Mouse (Mus musculus) midbrain, postnatal 0 days (tissue): Measurements from ENCODE around the gene Zfp462. TPM values are rescaled to one million over a fixed set of nuclear protein-coding genes. Genes with fewer than 3 reads are reported as not detected.

Experiments
- ATAC-seq: fragments of 200-750 bp; cut with Nextera tagmentation; 2 replicates; pipeline ENCODE4 v1.8.0; 2017; ENCODE audit warnings: moderate number of reproducible peaks, mild to moderate bottlenecking, moderate TSS enrichment, moderate library complexity; ENCODE audit not compliant: low FRiP score
- DNase-seq: peaks from one replicate; pipeline ENCODE4 v3.0.0-alpha.2; 2015; ENCODE audit warnings: low spot score
- H3K27ac ChIP-seq: fragments of 300-500 bp; sonication (generic); 2 replicates; pipeline ENCODE4 v1.5.1; 2014; ENCODE audit warnings: low read depth, mild to moderate bottlenecking, low read length, mixed read lengths
- H3K27me3 ChIP-seq: fragments of 300-500 bp; sonication (generic); 2 replicates; pipeline ENCODE4 v1.6.1; 2014; ENCODE audit warnings: low read length, control low read depth, mixed read lengths; ENCODE audit not compliant: insufficient read depth
- H3K36me3 ChIP-seq: fragments of 300-500 bp; sonication (generic); 2 replicates; pipeline ENCODE4 v1.6.1; 2014; ENCODE audit warnings: low read length, control low read depth, mixed read lengths; ENCODE audit not compliant: insufficient read depth
- H3K4me1 ChIP-seq: fragments of 300-500 bp; sonication (generic); 2 replicates; pipeline ENCODE4 v1.6.1; 2014; ENCODE audit warnings: mild to moderate bottlenecking, control low read depth, antibody characterized with exemption, low read length, mixed read lengths; ENCODE audit not compliant: insufficient read depth
- H3K4me2 ChIP-seq: fragments of 300-500 bp; sonication (generic); 2 replicates; pipeline ENCODE4 v1.6.1; 2014; ENCODE audit warnings: low read depth, mild to moderate bottlenecking, low read length, mixed read lengths; ENCODE audit not compliant: poor library complexity, severe bottlenecking
- H3K4me3 ChIP-seq: fragments of 300-500 bp; sonication (generic); 2 replicates; pipeline ENCODE4 v1.5.1; 2014; ENCODE audit warnings: low read depth, mild to moderate bottlenecking, low read length, moderate library complexity
- H3K9ac ChIP-seq: fragments of 300-500 bp; sonication (generic); replicated peaks from 2 replicates; pipeline ENCODE4 v1.6.1; 2014; ENCODE audit warnings: mild to moderate bottlenecking, low read length, moderate library complexity, mixed read lengths; ENCODE audit not compliant: poor library complexity, severe bottlenecking
- H3K9me3 ChIP-seq: fragments of 300-500 bp; sonication (generic); 2 replicates; pipeline ENCODE4 v1.6.1; 2016; ENCODE audit warnings: low read length, control low read depth
- CTCF ChIP-seq: IDR thresholded peaks from 2 replicates; pipeline ENCODE4 v1.5.1; 2016; ENCODE audit warnings: antibody characterized with exemption, mild to moderate bottlenecking
- WGBS: fragments of 180-500 bp; shearing (Covaris S2); extraction: QIAGEN DNeasy Blood & Tissue Kit; methylation state at CpG from one replicate; pipeline ENCODE4 v1.1.7; 2014; 5-methylcytosine and 5-hydroxymethylcytosine counted together
- polyA plus RNA-seq: library from polyadenylated mRNA; unstranded; fragments of >200 nt; fragmentation: Nextera tagmentation; extraction: Ambion mirVana; gene quantifications from 2 replicates; pipeline ENCODE4 v1.2.1, GENCODE M21; 2015
- total RNA-seq: library from RNA; depleted of rRNA; stranded (reverse); fragments of >200 nt; gene quantifications from 2 replicates; pipeline ENCODE4 v1.2.3, GENCODE M21; 2014

Zfp462 gene
- total and polyA plus RNA-seq, 2 experiments from 2014 or later, result 9.1 to 51.5 TPM

DNA sequence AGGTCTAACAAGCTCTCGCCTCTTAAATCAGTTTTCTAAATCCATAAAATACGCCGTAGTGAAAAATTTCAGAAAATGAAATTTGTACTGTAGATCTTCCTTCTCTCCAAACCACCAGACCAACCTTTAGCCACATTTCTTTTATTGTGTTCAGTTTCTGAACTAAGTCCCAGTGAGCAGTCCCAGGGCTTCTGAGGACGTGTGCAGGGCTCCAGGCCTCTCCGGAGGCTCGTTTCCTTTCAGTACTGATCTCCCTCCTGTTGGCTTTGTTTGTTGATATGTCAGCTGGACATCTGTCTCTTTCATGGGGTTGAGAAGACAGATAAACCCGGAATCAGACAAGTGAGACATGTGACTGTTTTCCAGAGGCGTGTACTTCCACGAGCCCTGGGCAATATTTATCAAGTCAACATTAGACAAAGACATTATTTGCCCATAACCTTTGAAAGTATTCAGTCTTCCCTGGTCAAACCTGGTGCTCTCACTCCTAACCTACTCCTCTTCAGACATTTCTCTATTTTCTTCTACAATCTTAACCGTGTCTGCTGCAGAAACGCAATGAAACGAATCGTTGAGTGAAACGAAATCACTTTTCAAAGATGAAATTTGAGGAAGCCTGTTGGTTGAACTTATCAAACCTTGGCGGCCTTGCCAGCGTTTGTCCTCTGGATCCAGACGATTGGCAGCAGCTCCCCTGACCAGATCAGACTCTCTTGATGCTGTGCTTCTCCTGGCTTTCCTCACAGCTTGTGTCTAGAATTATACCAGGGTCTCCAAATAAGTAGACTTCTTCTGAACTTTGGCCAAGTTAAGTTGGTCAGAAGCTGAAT is 121.7 kb downstream of the Zfp462 start:
- H3K36me3 ChIP-seq, result peaks cover 10% of the 10 kb centered on the region

GRCm38 (mm10) chr4:55071535-55071934 is 126.7 kb downstream of the Zfp462 start:
- no peak overlapping the region for H3K9ac ChIP-seq
- H3K36me3 ChIP-seq, result peaks cover 33% of the 10 kb centered on the region
- no peak overlapping the region for H3K4me3 ChIP-seq
- 65% methylated on average over 5 of the region's 5 CpGs for WGBS
- no peak for TF ChIP-seq CTCF
- no peaks in the 10 kb centered on the region for H3K9me3 ChIP-seq
- H3K27ac ChIP-seq, result no peak overlapping the region
- ATAC-seq (no peak), DNase-seq (no peak)
- no peaks in the 10 kb centered on the region for H3K4me1 ChIP-seq
- no peak overlapping the region for H3K4me2 ChIP-seq
- H3K27me3 ChIP-seq, result no peaks in the 10 kb centered on the region

More for the DNA sequence above, 121.7 kb downstream of the Zfp462 start:
- H3K27ac ChIP-seq, result no peak overlapping the region
- no peaks in the 10 kb centered on the region for H3K27me3 ChIP-seq
- ATAC-seq (no peak), DNase-seq (no peak)
- H3K9me3 ChIP-seq, result no peaks in the 10 kb centered on the region
- WGBS, result 71% methylated on average over 17 of the region's 17 CpGs
- no peak overlapping the region for H3K4me2 ChIP-seq
- no peaks in the 10 kb centered on the region for H3K4me1 ChIP-seq
- TF ChIP-seq CTCF, result no peak
- H3K9ac ChIP-seq, result no peak overlapping the region
- H3K4me3 ChIP-seq, result no peak overlapping the region

- Histone ChIP-seq H3K9ac (no peak overlapping the region), H3K27me3 (no peaks in the 10 kb centered on the region), H3K4me1 (peaks cover 10% of the 10 kb centered on the region; the same call in 1 of the 2 replicates), H3K9me3 (no peaks in the 10 kb centered on the region), H3K4me2 (no peak overlapping the region), H3K4me3 (no peak overlapping the region), H3K27ac (peak overlapping the region; percentile 38), H3K36me3 (peaks cover 39% of the 10 kb centered on the region)
- TF ChIP-seq CTCF, result peak; percentile 51
- 16% methylated on average over 11 of the region's 11 CpGs for WGBS
- DNase-seq (peak; percentile 80), ATAC-seq (peak; percentile 49; the same call in 1 of the 2 replicates)
Observed at GRCm38 (mm10) chr4:55077133-55077889, 132.5 kb downstream of the Zfp462 start.

GRCm38 (mm10) chr4:55077902-55078716 is 133.3 kb downstream of the Zfp462 start:
- ATAC-seq (peak; percentile 41; the same call in 1 of the 2 replicates), DNase-seq (no peak)
- no peak for TF ChIP-seq CTCF
- H3K9ac ChIP-seq, result no peak overlapping the region
- no peak overlapping the region for H3K4me3 ChIP-seq
- H3K27ac ChIP-seq, result peak overlapping the region; percentile 34
- no peak overlapping the region for H3K4me2 ChIP-seq
- H3K4me1 ChIP-seq, result peaks cover 10% of the 10 kb centered on the region; the same call in 1 of the 2 replicates
- WGBS, result 41% methylated on average over 16 of the region's 16 CpGs
- H3K27me3 ChIP-seq, result no peaks in the 10 kb centered on the region
- H3K9me3 ChIP-seq, result no peaks in the 10 kb centered on the region
- peaks cover 35% of the 10 kb centered on the region for H3K36me3 ChIP-seq

DNA sequence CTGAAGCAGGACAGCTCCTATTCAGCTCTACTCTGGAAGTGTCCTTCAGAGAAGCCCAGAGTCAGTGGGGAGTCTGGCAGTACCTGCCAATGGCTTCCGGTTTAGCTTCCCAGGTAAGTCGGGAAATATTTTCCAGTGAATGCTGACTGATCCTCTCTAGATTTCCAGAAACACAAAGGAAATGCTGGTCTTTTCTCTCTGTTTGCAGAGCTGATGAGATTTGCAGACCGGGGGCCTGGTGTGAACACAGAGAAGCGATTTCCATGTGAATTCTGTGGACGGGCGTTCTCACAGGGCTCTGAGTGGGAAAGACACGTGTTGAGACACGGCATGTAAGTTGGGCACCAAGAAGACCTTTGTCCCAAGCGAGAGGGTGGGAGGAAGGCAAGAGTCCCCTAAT is 134.2 kb downstream of the Zfp462 start:
- peaks cover 10% of the 10 kb centered on the region; the same call in 1 of the 2 replicates for H3K4me1 ChIP-seq
- no peak overlapping the region for H3K4me3 ChIP-seq
- no peaks in the 10 kb centered on the region for H3K27me3 ChIP-seq
- H3K9me3 ChIP-seq, result no peaks in the 10 kb centered on the region
- H3K4me2 ChIP-seq, result no peak overlapping the region
- H3K36me3 ChIP-seq, result peaks cover 30% of the 10 kb centered on the region
- no peak for TF ChIP-seq CTCF
- no peak for ATAC-seq
- H3K27ac ChIP-seq, result no peak overlapping the region
- no peak for DNase-seq
- H3K9ac ChIP-seq, result no peak overlapping the region
- 71% methylated on average over 9 of the region's 9 CpGs for WGBS
